In genomic region chr14:26531410-26532313, GRCm38 (mm10) we compare ENCODE assay signal across 10 mouse cellular contexts. TPM values are rescaled to one million over a fixed set of nuclear protein-coding genes. Genes with fewer than 3 reads are reported as not detected.
A peak's percentile ranks its signal among the peaks of the same experiment; 100 is the strongest.
DNase-seq lines count a peak whose midpoint lies in the region; ATAC-seq and TF ChIP-seq lines count a peak whose summit lies in the region.
"Had no signal": no experiment of that assay in that cellular context is flagged by ENCODE, and none has a peak within 500 bp of the region (broad histone marks: within the 10 kb centered on the region; RNA-seq: fewer than 3 reads in every experiment).

No protein-coding gene starts in this region.

- no peak for TF ChIP-seq POLR2A in embryonic fibroblast, embryonic 13.5 days (IDR thresholded peaks at IDR 0.05; ENCODE audit: low read depth, low read length)

- peak overlapping the region; percentile 31; the same call in 1 of the 2 replicates for H3K4me2 ChIP-seq in heart, embryonic 15.5 days
- peak overlapping the region; percentile 89 for H3K4me2 ChIP-seq in liver, embryonic 12.5 days

- no peaks in the 10 kb centered on the region for H3K36me3 ChIP-seq in heart, embryonic 15.5 days
- H3K36me3 ChIP-seq in G1E (replicated peaks) = peaks cover 51% of the 10 kb centered on the region
- peaks cover 30% of the 10 kb centered on the region for H3K36me3 ChIP-seq in liver, embryonic 12.5 days

- H3K9me3 ChIP-seq in heart, embryonic 15.5 days (replicated peaks) = no peaks in the 10 kb centered on the region
- no peaks in the 10 kb centered on the region for H3K9me3 ChIP-seq in G1E (replicated peaks)
- H3K9me3 ChIP-seq in liver, embryonic 12.5 days (replicated peaks) = no peaks in the 10 kb centered on the region

- TF ChIP-seq CTCF in G1E (IDR thresholded peaks at IDR 0.05; ENCODE audit: low read depth, low read length) = no peak
- TF ChIP-seq CTCF in embryonic fibroblast, embryonic 13.5 days (IDR thresholded peaks at IDR 0.05; ENCODE audit: borderline replicate concordance, insufficient read depth, low read length) = no peak

- no peak overlapping the region for H3K9ac ChIP-seq in heart, embryonic 15.5 days
- H3K9ac ChIP-seq in liver, embryonic 12.5 days = peak overlapping the region; percentile 31

- WGBS in heart, embryonic 15.5 days = 67% methylated on average over 10 of the region's 10 CpGs
- 61% methylated on average over 10 of the region's 10 CpGs for WGBS in liver, embryonic 12.5 days (ENCODE audit: insufficient replicate concordance)

- H3K4me3 ChIP-seq in heart, embryonic 15.5 days = peak overlapping the region; percentile 8; the same call in 1 of the 2 replicates
- peak overlapping the region; percentile 67 for H3K4me3 ChIP-seq in G1E (ENCODE audit: low read depth, low read length)
- H3K4me3 ChIP-seq in embryonic fibroblast, embryonic 13.5 days (ENCODE audit: insufficient read depth, low read length) = peak overlapping the region; percentile 34
- peak overlapping the region; percentile 90 for H3K4me3 ChIP-seq in liver, embryonic 12.5 days

- ATAC-seq in heart, embryonic 15.5 days (replicated peaks; ENCODE audit: insufficient number of reproducible peaks, insufficient read depth, low FRiP score, low read depth) = no peak
- no peak for ATAC-seq in G1E (ENCODE audit: extremely low read depth, insufficient number of reproducible peaks, low FRiP score, poor library complexity, severe bottlenecking)
- no peak for ATAC-seq in liver, embryonic 12.5 days

- intact Hi-C loops in heart, postnatal 36 days (cut with DNase I) = loop anchor here (2.0 to 5.0 kb wide), 4 partner anchors 37 to 436 kb away; partner anchors contain the start of genes Arf4 and Pde12

- no peak for DNase-seq in heart, postnatal 36 days
- no peak for DNase-seq in G1E (ENCODE audit: low spot score)
- no peak for DNase-seq in testis, postnatal 10 days (ENCODE audit: low spot score)
- DNase-seq in left cerebral cortex, adult 8-10 months (ENCODE audit: low spot score in 2 of 2) = no peak
- no peak for DNase-seq in gastrocnemius, postnatal 10 days
- DNase-seq: cerebellum, postnatal 14 days; lung, adult 2 months had no signal

- H3K27ac ChIP-seq in heart, embryonic 15.5 days = no peak overlapping the region
- H3K27ac ChIP-seq in embryonic fibroblast, embryonic 13.5 days (ENCODE audit: insufficient read depth, low read length) = peak overlapping the region; percentile 39; the same call in 1 of the 2 replicates
- H3K27ac ChIP-seq in liver, embryonic 12.5 days = no peak overlapping the region

- peaks cover 37% of the 10 kb centered on the region for H3K4me1 ChIP-seq in heart, embryonic 15.5 days (replicated peaks)
- peaks cover 58% of the 10 kb centered on the region for H3K4me1 ChIP-seq in G1E (ENCODE audit: insufficient read depth, low read depth, low read length)
- peaks cover 7% of the 10 kb centered on the region for H3K4me1 ChIP-seq in embryonic fibroblast, embryonic 13.5 days (ENCODE audit: control insufficient read depth, insufficient read depth, low read length)
- peaks cover 69% of the 10 kb centered on the region for H3K4me1 ChIP-seq in liver, embryonic 12.5 days

- no peaks in the 10 kb centered on the region for H3K27me3 ChIP-seq in heart, embryonic 15.5 days
- H3K27me3 ChIP-seq in G1E (ENCODE audit: insufficient read depth, low read length) = no peaks in the 10 kb centered on the region
- no peaks in the 10 kb centered on the region for H3K27me3 ChIP-seq in liver, embryonic 12.5 days (replicated peaks)

RNA-seq across cellular contexts. Expression of gene Slmap, which starts 3.1 kb away (rescaled TPM):
- polyA plus RNA-seq in heart, embryonic 15.5 days (2015; fragmentation: Nextera tagmentation; extraction: Ambion mirVana) = 111 and 141 TPM in 2 replicates
- total RNA-seq in heart, postnatal 36 days (2021) = 100 to 1,000 TPM; 283 to 332 TPM
- total RNA-seq in G1E (2014; fragmentation: Nextera tagmentation) = 159 and 171 TPM in 2 replicates
- 78.3 and 92.9 TPM in 2 replicates for total RNA-seq in G1E (2017)
- 58.4 and 69.9 TPM in 2 replicates for polyA plus RNA-seq in G1E (2012)
- polyA plus RNA-seq in embryonic fibroblast, embryonic 13.5 days (2011; ENCODE audit: insufficient read length, low read depth, missing spikeins) = 109 and 124 TPM in 2 replicates
- 20.2 and 20.6 TPM in 2 replicates for polyA plus RNA-seq in liver, embryonic 12.5 days (2016; fragmentation: Nextera tagmentation; extraction: Ambion mirVana)
- total RNA-seq in left cerebral cortex, adult 8-10 months (2022) = 100 to 1,000 TPM; 111 to 125 (median 119) TPM
- 100 to 1,000 TPM; 111 to 113 TPM for total RNA-seq in gastrocnemius, postnatal 10 days (2021)

RNA-seq across cellular contexts. Expression of gene Dennd6a, which starts 42.0 kb away (rescaled TPM):
- 20.3 and 21.7 TPM in 2 replicates for polyA plus RNA-seq in heart, embryonic 15.5 days (2015; fragmentation: Nextera tagmentation; extraction: Ambion mirVana)
- 10 to 100 TPM; 16.3 TPM for total RNA-seq in heart, postnatal 36 days (2021)
- total RNA-seq in G1E (2014; fragmentation: Nextera tagmentation) = 70.0 and 97.5 TPM in 2 replicates
- total RNA-seq in G1E (2017) = 48.1 and 51.6 TPM in 2 replicates
- 11.0 and 11.2 TPM in 2 replicates for polyA plus RNA-seq in G1E (2012)
- 19.7 and 24.6 TPM in 2 replicates for polyA plus RNA-seq in embryonic fibroblast, embryonic 13.5 days (2011; ENCODE audit: insufficient read length, low read depth, missing spikeins)
- 18.2 and 19.3 TPM in 2 replicates for polyA plus RNA-seq in liver, embryonic 12.5 days (2016; fragmentation: Nextera tagmentation; extraction: Ambion mirVana)
- 10 to 100 TPM; 25.5 to 29.8 (median 27.5) TPM for total RNA-seq in left cerebral cortex, adult 8-10 months (2022)
- 10 to 100 TPM; 13.9 to 19.1 TPM for total RNA-seq in gastrocnemius, postnatal 10 days (2021)

Comparison
In these comparisons a context has a peak if more than half of its experiments do, and no peak if none do; other contexts are left out.
1. H3K4me3 ChIP-seq: peak in every context shown above with its lines; median percentile 90 in liver, embryonic 12.5 days; 67 in G1E; 34 in embryonic fibroblast, embryonic 13.5 days; 8 in heart, embryonic 15.5 days.